Mouse (Mus musculus) thymus, postnatal 4 days (tissue): ENCODE measurements around the gene Myl10.
"Not testable (repeated sequence)": the region's sequence is repeated elsewhere in the genome, so short reads cannot be mapped to it uniquely, and the experiment has no call there.

ENCODE experiments used
- DNase-seq: peaks from one replicate; pipeline ENCODE4 v3.0.0; 2021

Myl10 gene

DNA sequence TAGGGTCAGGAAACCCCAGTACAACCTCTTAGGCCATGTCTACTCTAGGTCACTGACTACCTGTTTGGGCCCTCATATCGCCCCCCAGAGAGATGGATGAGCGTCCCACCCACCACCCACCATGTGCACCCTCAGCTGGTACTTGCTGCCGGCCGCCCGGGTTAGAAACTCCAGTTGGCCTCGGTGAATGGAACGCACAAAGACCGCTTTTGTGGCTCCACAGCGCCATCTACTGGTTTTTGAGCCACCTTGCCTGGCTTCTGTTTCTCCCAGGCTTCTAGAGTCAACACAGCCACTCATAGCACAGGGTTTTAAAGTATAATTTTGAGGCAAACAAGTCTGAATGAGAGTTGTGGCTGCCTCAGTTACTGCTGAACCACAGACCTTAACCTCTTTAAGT is 13.9 kb downstream of the Myl10 start:
- DNase-seq: peak; percentile 89

DNA sequence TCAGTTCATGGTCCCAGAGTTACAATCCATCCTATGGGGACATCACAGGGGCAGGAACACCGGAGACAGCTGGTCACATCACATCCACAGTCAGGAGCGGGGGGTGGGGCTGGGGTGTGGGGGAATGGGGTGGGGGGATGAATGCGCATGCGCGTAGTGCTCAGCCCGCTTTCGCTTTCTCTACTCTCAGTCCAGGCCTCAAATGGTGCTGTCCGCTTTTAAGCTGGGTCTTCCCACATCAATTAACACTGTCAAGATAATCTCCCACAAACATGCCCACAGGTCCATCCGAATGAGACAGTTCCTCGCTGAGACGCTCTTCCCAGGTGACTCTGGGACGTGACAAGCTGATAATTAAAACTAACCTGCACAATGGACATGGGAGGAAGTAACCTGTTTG is 15.2 kb downstream of the Myl10 start:
- no peak for DNase-seq

DNA sequence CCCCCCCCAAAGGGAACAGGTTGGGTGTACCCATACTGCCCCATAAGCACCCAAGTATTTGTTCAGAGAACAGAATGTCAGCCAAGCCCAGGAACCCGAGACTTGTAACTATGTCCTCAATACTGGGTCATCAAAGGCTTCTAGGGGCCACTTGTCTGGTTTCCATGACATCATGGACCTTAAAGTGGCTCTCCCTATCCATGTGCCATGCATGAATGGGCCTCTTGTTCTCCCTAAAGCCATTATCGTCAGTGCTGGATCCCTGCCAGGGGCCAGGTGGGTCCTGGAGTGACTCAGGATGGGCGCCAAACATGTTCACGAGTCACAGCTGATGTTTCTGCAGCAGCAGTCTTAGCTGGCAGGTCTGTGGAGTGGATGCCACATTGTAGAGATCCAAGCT is 17.8 kb downstream of the Myl10 start:
- DNase-seq: no peak

DNA sequence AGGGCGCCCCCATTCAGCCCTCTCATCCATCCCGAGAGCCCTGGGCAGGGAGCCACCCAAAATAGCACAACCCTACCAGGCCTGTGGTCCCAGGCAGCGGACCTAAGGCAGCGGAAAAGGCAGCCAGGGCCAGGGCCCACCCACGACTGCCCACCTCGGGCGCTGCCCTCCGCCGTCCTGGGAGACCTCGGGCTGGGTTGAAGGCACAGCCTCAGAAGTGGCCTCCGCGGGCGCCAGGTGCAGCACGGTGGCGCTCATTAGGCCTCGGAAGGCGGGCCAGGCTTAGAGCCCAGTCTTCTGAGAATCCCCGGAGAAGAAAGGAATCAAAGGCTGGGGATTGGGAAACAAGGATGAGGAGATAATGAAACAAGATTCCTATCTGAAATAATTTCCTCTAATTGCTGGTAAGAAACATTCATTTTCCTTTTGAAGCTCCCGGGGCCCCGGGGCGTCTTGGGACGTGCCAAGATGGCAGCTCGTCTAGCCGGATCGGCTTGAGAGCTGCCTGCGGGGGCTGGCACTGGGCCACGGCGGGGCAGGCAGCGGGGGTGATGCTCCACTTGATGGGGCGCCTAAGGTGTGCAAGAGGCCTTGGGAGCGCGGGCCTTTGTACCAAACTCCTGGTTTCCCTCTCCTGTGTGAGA is 21.4 kb downstream of the Myl10 start:
- no peak for DNase-seq

DNA sequence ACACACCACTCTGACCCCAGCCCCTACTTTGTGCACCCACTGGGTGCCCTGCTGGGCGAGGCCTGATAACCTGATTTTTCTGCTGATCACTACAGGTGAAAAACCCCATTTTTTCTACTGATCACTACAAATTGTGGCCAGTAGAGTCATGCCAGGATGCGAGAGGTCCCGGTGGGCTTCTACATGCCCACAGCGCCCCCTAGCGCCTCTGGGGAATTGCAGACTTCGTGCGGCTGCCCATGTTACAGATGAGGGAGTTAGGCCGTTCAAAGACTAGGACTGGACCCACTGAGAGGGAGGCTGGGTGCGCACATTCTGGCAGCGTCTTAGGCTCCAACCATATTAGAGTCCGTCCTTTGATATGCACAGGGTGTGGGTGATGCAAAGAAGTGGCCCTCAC is 21.9 kb downstream of the Myl10 start:
- DNase-seq: peak; percentile 92

DNA sequence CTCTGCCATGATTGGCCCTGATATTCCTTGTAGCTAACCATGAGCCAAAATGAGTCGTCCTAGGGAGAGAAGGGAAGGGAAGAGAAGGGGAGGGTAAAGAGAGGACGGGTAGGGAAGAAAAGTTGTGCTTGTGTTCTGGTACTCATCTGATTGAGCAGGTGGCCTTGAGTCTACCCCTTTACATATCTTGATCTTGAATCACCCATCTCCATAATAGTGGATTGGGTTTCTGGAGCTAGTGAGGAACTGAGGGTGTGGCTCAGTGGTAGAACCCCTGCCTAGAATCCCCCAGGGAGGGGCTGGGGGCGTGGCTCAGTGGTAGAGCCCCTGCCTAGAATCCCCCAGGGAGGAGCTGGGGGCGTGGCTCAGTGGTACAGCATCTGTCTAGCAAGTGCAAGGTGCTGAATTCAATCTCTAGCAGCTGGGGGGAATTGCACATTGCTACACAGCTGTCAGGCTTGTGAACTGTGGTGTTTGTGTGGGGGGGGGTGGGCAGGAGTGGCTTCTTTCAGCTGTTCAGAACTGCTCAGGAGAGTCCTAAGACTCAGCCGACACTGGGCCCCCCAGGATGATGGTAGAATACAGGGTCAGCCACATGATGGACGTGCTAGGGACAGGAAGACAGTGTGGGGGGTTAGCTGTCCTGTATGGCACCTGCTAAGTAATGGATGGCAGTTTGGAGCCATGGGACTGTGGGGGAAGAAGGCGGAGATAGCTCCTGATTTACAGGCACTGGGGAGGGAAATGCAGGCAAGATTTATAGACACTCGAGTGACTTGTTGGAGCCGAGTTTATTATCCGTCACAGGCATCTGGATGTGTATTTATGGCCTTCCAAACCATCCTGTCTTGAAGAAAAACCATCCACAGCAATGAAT is 24.0 kb downstream of the Myl10 start:
- DNase-seq: no peak

DNA sequence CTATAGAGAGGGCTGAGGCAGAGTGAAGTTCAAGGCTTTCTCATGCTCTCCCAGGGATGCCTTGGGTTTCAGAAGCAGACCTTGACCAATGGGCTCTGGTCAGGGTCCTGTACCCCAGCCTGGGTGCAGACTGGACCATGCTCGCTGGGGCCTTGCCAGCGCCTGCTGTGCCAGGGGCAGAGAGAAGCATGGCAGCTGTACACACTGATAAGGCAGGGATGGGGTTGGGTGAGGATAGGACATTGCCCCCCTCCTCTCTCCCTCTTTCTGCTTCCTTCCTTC is 24.6 kb downstream of the Myl10 start:
- DNase-seq: no peak

DNA sequence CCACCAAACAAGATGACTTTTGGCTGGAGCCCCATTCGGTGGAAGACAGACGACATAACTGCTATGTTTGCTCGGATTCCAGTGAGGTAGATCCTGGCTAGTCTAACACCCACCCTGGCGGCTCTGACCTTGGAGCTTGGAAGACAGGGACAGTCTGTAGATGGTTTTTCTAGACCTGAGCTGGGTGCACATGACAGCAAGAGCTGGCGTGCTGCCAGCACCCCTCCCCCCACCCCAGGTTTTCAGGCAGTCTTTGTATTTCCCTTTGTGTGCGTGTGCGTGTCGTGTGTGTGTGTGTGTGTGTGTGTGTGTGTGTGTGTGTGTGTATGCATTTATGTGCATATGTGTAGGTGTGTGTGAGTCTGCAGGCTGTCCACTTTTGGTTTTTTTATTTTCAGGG is 25.7 kb downstream of the Myl10 start:
- DNase-seq: no peak

DNA sequence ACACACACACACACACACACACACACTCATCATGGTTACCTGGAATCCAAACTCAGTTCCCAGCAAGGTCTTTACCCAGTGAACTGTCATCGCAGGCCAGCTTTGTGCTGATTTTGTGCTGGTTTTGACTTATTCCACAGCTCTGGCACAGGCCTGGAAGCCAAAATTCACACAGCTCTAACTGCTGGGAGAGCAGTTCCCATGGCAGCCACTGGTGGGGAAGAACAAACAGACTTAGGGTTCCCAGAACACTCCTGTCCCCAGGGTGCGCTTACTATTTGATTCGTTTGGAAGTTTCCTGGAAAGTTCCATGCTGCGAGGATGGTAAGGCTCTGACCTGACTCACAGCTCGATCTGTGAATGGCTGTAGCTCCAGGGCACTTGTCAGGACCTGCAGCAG is 28.6 kb downstream of the Myl10 start:
- no peak for DNase-seq

DNA sequence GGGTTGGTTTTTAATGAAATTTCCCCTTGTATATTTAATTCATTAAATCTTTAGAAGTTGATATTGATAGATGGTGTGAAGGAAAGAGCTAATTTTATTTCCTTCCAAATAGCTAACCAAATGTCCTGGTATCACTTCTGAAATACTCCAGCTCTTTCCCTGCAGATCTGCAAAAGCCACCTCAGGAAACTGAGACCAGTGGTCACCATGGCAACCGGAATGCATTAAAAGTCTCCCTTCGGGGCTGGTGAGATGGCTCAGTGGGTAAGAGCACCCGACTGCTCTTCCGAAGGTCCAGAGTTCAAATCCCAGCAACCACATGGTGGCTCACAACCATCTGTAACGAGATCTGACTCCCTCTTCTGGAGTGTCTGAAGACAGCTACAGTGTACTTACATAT is 33.3 kb downstream of the Myl10 start:
- DNase-seq: not testable (repeated sequence)

DNA sequence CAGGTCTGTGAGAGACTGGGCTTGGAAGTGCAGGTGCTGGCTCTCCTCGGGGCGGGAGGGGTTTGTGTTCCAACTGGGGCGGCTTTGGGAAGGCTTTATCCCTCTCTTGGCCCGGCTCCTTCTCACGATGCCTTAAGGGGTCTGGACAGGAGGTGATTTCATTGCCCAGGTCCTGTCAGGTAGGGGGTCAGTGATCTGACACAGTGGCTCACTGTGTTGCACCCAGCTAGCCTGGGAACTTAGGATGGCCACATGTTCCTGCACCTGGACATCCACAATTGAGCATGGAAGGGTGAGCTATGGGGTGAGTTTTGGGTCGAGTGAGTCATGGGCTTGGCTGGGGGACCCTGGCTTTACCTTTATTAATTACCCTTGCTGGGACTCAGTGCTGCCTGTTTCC is 46.0 kb downstream of the Myl10 start:
- no peak for DNase-seq

DNA sequence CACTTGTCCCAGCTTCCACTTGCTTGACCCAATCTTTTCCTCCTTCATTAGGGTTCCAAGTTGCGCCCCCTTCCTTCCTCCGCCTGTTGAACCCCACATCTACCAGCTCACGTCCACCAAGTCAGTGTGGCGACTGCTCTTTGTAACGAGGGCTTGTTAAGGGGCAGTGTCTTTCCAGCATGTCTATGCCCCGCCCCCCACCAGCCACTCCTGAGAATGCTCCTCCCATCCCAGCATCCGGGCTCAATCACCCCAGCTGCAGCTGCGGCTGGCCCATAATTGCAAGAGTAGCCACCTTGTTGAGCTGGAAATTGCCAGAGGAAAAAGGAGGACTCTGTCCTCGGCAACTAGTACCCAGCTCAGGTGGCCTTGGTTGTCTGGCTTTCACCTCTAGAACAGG is 53.6 kb downstream of the Myl10 start:
- no peak for DNase-seq
